Mouse (Mus musculus): ENCODE results near the gene Nipsnap2.

- TF ChIP-seq CTCF (IDR thresholded peaks at IDR 0.05; ENCODE audit: low read depth, low read length) (no peak), POLR2A (IDR thresholded peaks at IDR 0.05; ENCODE audit: borderline replicate concordance, low read depth, low read length) (peak; percentile 57; the same call in 1 of the 2 replicates)
Measured at GRCm38 (mm10) chr5:129715326-129715861, 9.5 kb upstream of the Nipsnap2 start, which contains the start of gene Mrps17.

All from bone marrow macrophage, adult 2 months (primary cell).